Mouse (Mus musculus): ENCODE measurements around the gene Gm47841.

Gm47841 gene

GRCm38 (mm10) chr15:101042613-101043012, 4.6 kb downstream of the Gm47841 start:
- DNase-seq, result peak; percentile 84 to 86

GRCm38 (mm10) chr15:101041966-101042365, 5.2 kb downstream of the Gm47841 start:
- DNase-seq, result no peak

GRCm38 (mm10) chr15:101039651-101040050, 7.5 kb downstream of the Gm47841 start:
- DNase-seq, result peak; percentile 42 to 50

GRCm38 (mm10) chr15:101028960-101029359, 18.2 kb downstream of the Gm47841 start:
- no peak for DNase-seq

GRCm38 (mm10) chr15:101011352-101011751, 35.8 kb downstream of the Gm47841 start:
- DNase-seq, result no peak

- DNase-seq, result peak; percentile 37 to 52
These were observed 38.7 kb downstream of the Gm47841 start for GRCm38 (mm10) chr15:101008386-101009010.

- no peak for DNase-seq
These were observed 40.0 kb downstream of the Gm47841 start for GRCm38 (mm10) chr15:101007236-101007635.

- DNase-seq, result peak; percentile 65 to 74
These were observed 40.8 kb downstream of the Gm47841 start for GRCm38 (mm10) chr15:101006251-101007040.

- DNase-seq, result no peak
These were observed 41.5 kb downstream of the Gm47841 start for GRCm38 (mm10) chr15:101005717-101006116.

GRCm38 (mm10) chr15:101004538-101004937, 42.7 kb downstream of the Gm47841 start:
- no peak for DNase-seq

- no peak for DNase-seq
These were observed 44.7 kb downstream of the Gm47841 start for GRCm38 (mm10) chr15:101002466-101002865.

- no peak for DNase-seq
These were observed 45.5 kb downstream of the Gm47841 start for GRCm38 (mm10) chr15:101001685-101002084.

GRCm38 (mm10) chr15:100997090-100997489, 50.1 kb downstream of the Gm47841 start:
- peak; percentile 67 to 71 for DNase-seq

Data from kidney, postnatal 4 days (tissue).